Mouse (Mus musculus) heart, embryonic 10.5 days (tissue): ENCODE measurements around the gene Tmem30a. TPM values are rescaled to one million over a fixed set of nuclear protein-coding genes. Genes with fewer than 3 reads are reported as not detected.

ENCODE experiments used
- DNase-seq: peaks from one replicate; pipeline ENCODE4 v3.0.0-alpha.2; 2017; ENCODE audit warnings: low spot score
- H3K27ac ChIP-seq: fragments of 300-500 bp; sonication (generic); 2 replicates; pipeline ENCODE4 v1.5.1; 2016; ENCODE audit warnings: mild to moderate bottlenecking
- H3K27me3 ChIP-seq: fragments of 300-500 bp; sonication (generic); 2 replicates; pipeline ENCODE4 v1.6.1; 2016; ENCODE audit warnings: mild to moderate bottlenecking; ENCODE audit not compliant: poor library complexity, insufficient read depth, severe bottlenecking
- H3K36me3 ChIP-seq: fragments of 300-500 bp; sonication (generic); 2 replicates; pipeline ENCODE4 v1.6.1; 2016; ENCODE audit warnings: mild to moderate bottlenecking, moderate library complexity
- H3K4me1 ChIP-seq: fragments of 300-500 bp; sonication (generic); 2 replicates; pipeline ENCODE4 v1.6.1; 2016; ENCODE audit warnings: mild to moderate bottlenecking
- H3K4me3 ChIP-seq: fragments of 300-500 bp; sonication (generic); 2 replicates; pipeline ENCODE4 v1.5.1; 2016; ENCODE audit warnings: mild to moderate bottlenecking, moderate library complexity
- H3K9me3 ChIP-seq: fragments of 300-500 bp; sonication (generic); 2 replicates; pipeline ENCODE4 v1.6.1; 2016; ENCODE audit warnings: mild to moderate bottlenecking, moderate library complexity
- WGBS: fragments of 180-500 bp; shearing (Covaris S2); methylation state at CpG from one replicate; pipeline ENCODE4 v1.1.7; 2016; 5-methylcytosine and 5-hydroxymethylcytosine counted together
- polyA plus RNA-seq: library from polyadenylated mRNA; unstranded; fragments of >200 nt; fragmentation: Nextera tagmentation; extraction: Ambion mirVana; gene quantifications from 2 replicates; pipeline ENCODE4 v1.2.1, GENCODE M21; 2016

Gene Tmem30a
- polyA plus RNA-seq, 1 experiment from 2014 or later = 74.1 TPM

DNA sequence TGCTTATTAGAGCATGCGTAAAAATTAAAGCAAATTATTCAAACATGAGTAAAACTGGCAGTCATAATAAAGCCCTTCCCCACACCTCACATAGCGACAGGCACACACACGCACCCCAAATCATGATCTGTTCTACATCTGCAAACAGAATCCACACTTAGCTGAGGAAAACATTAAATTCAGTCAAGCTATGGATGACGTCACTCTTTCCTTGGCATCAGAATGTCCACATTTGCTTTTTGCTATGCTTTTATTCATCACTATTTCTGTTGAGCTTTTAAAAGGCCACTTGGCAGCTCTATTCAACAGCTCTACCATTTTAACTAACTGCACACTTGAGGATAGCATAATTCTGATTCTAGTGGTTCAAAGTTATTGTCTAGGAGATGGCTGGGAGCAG lies 21.3 kb upstream of the Tmem30a start:
- Histone ChIP-seq H3K27ac (no peak overlapping the region), H3K9me3 (no peaks in the 10 kb centered on the region), H3K4me3 (no peak overlapping the region), H3K36me3 (peaks cover 27% of the 10 kb centered on the region), H3K4me1 (no peaks in the 10 kb centered on the region), H3K27me3 (no peaks in the 10 kb centered on the region)
- WGBS = 90% methylated on average over 4 of the region's 4 CpGs
- no peak for DNase-seq

DNA sequence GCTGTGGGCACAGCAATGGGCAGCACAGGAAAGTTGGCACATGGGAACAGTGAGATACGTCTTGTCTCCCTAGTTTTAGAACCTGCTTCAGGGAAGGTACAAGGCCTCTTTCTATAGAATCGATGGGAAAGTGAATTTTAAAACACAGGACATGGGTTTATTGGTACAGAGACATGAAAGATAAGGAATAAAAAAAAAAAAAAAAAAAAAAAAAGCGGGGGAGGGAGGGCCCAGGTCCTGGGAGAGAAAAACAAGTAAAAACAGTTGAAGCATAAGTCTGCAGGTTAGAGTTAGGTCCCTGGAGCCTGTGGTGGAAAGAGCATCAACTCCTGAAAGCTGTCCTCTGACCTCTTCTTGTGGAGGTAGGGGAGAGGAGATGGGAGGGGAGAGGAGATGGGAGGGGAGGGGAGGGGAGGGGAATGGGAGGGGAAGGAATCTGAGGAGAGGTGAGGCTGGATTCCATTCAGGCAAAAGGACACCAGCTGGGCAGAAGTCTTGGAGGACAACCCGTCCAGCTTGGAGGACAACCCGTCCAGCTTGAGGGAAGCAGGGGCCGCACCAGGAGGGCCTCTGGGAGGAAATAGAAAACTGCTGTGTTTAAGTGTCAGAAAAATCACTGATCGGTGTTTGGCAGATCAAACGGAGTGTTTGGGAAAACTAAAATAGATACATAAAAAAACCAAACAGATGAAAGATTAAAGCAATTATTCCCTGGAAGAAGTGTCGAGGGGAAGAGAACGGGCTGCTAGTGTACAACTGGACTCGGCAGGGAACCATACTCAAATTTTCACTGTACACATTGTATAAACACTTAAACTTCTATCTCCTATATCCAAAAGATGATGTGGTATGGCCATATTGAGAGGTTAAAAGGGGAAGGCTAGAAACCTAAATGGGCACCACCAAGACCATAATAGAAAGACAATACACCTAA lies 17.9 kb upstream of the Tmem30a start:
- no peak overlapping the region for H3K27ac ChIP-seq
- H3K4me1 ChIP-seq = 0 out of 2 replicates have a peak, but pooled peaks cover 2% of the 10 kb centered on the region
- peaks cover 4% of the 10 kb centered on the region; the same call in 1 of the 2 replicates for H3K36me3 ChIP-seq
- H3K9me3 ChIP-seq = no peaks in the 10 kb centered on the region
- no peak overlapping the region for H3K4me3 ChIP-seq
- no peak for DNase-seq
- H3K27me3 ChIP-seq = no peaks in the 10 kb centered on the region
- WGBS = 81% methylated on average over 10 of the region's 11 CpGs

DNA sequence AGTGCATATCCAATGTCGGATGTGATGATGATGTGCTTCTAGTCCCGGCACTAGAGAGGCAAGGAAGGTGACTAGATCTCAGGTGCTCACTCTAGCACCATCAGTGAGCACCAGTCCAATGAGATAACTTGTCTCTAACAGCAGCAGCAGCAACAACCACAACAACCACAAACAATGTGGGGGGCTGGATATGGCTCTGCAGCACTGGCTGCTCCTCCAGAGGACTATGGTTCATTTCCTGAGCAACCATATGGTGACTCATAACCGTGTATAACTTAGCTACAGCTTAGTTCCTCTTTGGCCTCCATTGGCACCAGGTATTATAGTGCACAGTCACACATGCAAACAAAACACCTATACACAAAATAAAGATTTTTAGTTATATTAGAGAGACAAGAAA lies 17.2 kb upstream of the Tmem30a start:
- H3K27ac ChIP-seq = no peak overlapping the region
- no peak for DNase-seq
- no peak overlapping the region for H3K4me3 ChIP-seq
- H3K4me1 ChIP-seq = 0 out of 2 replicates have a peak, but pooled peaks cover 2% of the 10 kb centered on the region
- WGBS = 74% methylated on average over 3 of the region's 3 CpGs
- H3K27me3 ChIP-seq = no peaks in the 10 kb centered on the region
- H3K36me3 ChIP-seq = peaks cover under 1% of the 10 kb centered on the region; the same call in 1 of the 2 replicates
- H3K9me3 ChIP-seq = no peaks in the 10 kb centered on the region

DNA sequence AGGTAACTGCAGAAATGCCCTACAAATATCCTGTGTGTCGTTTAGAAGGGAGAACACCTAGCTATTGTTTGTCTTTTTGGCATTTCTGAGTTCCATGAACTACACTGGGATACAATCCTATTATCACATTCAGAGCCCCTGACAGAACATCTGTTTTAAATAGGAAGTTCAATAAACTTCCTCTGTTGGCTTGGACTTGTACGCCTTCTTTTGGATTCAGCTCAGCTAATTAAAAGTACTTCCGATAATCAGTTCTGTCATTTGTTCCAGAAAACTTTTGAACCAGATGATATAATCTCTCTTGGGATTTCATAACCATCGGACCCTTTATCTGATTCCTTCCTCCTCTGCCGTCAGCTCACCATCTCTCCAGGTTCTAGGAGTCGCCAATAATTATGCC lies 16.1 kb upstream of the Tmem30a start:
- no peak for DNase-seq
- no peak overlapping the region for H3K27ac ChIP-seq
- WGBS = 73% methylated on average over 6 of the region's 6 CpGs

DNA sequence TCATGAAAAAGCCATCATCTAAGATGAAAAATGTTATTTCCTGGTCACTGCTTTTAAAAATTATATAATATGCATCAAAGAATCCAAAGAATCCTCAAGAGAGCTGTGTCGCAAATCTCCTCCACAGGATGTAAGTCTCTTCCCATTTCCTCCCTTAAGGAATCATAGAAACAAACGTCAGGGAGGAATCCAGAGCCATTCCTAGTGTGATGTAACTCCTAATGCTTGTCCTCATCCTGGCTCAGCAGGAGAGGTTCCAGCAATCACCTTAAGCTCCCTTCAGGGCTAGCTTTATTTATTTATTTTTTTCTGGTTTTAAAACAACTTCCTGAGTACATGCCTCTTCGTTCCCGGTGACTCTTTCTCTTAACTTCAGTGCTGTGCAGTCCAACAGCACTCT lies 13.9 kb upstream of the Tmem30a start:
- 42% methylated on average over 4 of the region's 4 CpGs for WGBS
- H3K4me3 ChIP-seq = no peak overlapping the region
- no peak overlapping the region for H3K27ac ChIP-seq
- DNase-seq = no peak
- H3K9me3 ChIP-seq = no peaks in the 10 kb centered on the region
- H3K36me3 ChIP-seq = no peaks in the 10 kb centered on the region
- H3K27me3 ChIP-seq = no peaks in the 10 kb centered on the region
- H3K4me1 ChIP-seq = 0 out of 2 replicates have a peak, but pooled peaks cover 2% of the 10 kb centered on the region

More for the DNA sequence above, 16.1 kb upstream of the Tmem30a start:
- H3K4me1 ChIP-seq = 0 out of 2 replicates have a peak, but pooled peaks cover 2% of the 10 kb centered on the region
- no peaks in the 10 kb centered on the region for H3K9me3 ChIP-seq
- H3K4me3 ChIP-seq = no peak overlapping the region
- H3K36me3 ChIP-seq = no peaks in the 10 kb centered on the region
- H3K27me3 ChIP-seq = no peaks in the 10 kb centered on the region

DNA sequence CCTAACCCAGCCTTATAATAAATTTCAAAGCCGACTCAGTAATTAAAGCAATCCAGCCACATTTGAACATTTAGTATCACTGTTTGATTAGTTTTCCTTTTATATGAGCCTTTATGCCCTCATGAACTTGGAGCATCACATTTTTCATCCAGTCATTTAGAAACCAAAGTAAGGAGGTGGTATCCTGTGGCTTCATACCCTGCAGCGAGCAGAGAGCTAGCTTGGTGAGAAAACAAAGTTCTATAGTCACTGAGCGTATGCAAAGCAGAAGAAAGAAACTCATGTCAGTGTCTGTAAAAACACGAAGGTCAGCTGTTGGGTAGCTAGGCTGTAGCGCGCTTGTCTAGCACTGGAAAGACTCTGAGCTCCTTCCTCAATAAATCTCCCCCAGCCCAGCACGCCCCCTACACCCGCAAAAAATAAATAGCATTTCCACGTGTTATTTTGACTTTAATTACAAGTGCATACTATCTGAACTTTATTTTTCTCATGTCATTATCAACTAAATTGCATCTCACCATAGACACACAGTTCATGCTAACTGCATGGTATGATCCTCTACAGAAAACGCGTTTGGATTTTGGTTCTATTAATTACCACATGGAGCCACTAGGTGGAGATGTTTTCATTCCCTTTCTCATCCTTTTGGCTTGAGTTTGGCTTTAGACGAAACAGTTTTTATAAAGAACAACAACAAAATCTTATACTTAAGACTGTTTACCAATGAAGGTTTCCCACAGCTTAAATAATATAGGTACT lies 13.2 kb upstream of the Tmem30a start:
- DNase-seq = no peak
- Histone ChIP-seq H3K36me3 (no peaks in the 10 kb centered on the region), H3K27ac (no peak overlapping the region), H3K27me3 (no peaks in the 10 kb centered on the region), H3K4me1 (0 out of 2 replicates have a peak, but pooled peaks cover 2% of the 10 kb centered on the region), H3K4me3 (no peak overlapping the region), H3K9me3 (no peaks in the 10 kb centered on the region)
- WGBS = 51% methylated on average over 12 of the region's 12 CpGs

DNA sequence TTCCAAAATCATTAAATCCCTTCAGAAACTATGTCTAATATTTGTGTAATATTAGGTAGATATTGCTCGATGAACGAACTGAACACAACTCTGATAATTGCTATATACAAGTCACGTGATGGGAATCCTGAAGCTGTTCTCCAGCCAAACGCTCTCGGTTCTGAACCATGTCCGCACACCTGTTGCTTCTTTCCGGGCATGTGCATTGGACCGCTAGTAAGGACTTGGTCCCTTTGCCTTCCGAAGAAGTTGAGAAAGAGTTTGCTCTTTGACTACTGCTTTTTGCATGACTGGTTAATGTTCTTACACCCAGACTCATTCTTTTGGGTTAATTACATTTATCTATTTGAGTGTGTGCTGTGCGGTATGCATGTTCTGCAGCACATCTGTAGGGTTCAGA lies 12.1 kb upstream of the Tmem30a start:
- Histone ChIP-seq H3K36me3 (no peaks in the 10 kb centered on the region), H3K9me3 (no peaks in the 10 kb centered on the region), H3K27ac (no peak overlapping the region), H3K27me3 (no peaks in the 10 kb centered on the region), H3K4me1 (0 out of 2 replicates have a peak, but pooled peaks cover 2% of the 10 kb centered on the region), H3K4me3 (no peak overlapping the region)
- no peak for DNase-seq
- 85% methylated on average over 10 of the region's 10 CpGs for WGBS

DNA sequence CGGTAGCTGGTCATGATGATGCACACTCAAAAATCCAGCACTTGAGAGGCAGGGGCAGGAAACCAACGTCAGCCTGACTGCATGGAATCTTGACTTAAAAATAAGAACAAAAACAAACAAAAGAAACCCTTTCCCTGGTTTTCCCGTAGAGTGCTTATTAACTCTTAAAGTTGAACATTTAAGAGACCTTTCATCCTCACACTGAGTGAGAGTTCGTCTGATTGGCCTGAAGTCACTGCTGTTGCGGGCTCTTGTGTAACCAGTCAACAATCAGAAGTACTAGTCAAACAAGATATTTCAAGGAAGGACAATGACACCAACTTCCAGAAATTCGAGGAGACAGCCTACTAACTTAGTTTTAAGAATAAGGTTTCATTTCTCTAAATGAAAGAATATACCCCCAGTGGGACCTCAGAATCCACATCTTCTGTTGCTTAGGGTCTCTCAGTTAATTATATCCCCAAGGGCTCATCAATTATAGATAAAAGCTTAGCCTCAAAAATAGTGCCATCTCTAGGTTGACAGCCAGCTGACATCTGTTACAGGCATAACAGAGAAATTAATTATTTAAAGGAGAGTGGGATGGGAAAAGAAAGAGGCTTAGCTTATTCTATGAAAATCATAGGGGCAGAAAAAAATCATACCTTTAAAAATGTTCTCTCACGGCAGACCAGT lies 3.3 kb upstream of the Tmem30a start:
- DNase-seq = no peak
- H3K27ac ChIP-seq = no peak overlapping the region
- H3K4me1 ChIP-seq = peaks cover 9% of the 10 kb centered on the region
- no peak overlapping the region for H3K4me3 ChIP-seq
- H3K27me3 ChIP-seq = no peaks in the 10 kb centered on the region
- WGBS = 67% methylated on average over 7 of the region's 7 CpGs
- no peaks in the 10 kb centered on the region for H3K9me3 ChIP-seq
- no peaks in the 10 kb centered on the region for H3K36me3 ChIP-seq

DNA sequence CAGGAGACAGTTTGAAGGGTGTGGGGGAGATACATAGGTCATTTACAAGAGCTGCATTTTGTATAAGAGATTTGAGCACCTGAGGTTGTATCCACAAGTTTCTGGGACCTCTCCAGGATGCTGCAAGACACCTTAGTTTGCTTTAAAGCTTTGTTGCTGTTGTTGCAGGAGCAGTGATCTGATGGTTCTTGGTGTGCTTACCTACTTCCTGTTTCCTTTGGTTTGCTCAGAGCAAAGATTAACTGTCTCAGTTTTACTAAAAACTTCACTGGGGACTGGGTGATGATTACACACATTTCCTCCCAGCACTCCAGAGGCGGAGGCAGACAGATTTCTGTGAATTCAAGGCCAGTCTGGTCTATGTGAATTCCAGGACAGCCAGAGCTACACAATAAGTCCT lies 1.8 kb upstream of the Tmem30a start:
- Histone ChIP-seq H3K27ac (no peak overlapping the region), H3K36me3 (no peaks in the 10 kb centered on the region), H3K27me3 (no peaks in the 10 kb centered on the region), H3K9me3 (no peaks in the 10 kb centered on the region), H3K4me3 (no peak overlapping the region), H3K4me1 (peaks cover 11% of the 10 kb centered on the region)
- 58% methylated on average over 1 of the region's 1 CpGs for WGBS
- no peak for DNase-seq

DNA sequence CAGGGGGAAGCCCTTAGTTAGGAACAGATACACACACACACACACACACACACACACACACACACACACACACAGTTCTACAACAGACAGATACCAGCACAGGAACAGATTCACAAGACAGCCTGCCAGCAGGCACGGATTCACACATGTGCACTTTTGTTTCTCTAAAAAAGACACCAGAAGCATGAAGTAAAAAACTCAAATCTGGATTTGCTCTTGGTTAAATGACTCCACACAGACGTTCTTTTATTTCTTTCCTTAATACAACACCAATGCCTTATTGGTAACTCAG lies 7.6 kb downstream of the Tmem30a start:
- Histone ChIP-seq H3K27me3 (no peaks in the 10 kb centered on the region), H3K9me3 (no peaks in the 10 kb centered on the region), H3K4me1 (peaks cover 3% of the 10 kb centered on the region), H3K4me3 (no peak overlapping the region), H3K36me3 (no peaks in the 10 kb centered on the region), H3K27ac (no peak overlapping the region)
- no peak for DNase-seq
- WGBS = 86% methylated on average over 2 of the region's 2 CpGs

DNA sequence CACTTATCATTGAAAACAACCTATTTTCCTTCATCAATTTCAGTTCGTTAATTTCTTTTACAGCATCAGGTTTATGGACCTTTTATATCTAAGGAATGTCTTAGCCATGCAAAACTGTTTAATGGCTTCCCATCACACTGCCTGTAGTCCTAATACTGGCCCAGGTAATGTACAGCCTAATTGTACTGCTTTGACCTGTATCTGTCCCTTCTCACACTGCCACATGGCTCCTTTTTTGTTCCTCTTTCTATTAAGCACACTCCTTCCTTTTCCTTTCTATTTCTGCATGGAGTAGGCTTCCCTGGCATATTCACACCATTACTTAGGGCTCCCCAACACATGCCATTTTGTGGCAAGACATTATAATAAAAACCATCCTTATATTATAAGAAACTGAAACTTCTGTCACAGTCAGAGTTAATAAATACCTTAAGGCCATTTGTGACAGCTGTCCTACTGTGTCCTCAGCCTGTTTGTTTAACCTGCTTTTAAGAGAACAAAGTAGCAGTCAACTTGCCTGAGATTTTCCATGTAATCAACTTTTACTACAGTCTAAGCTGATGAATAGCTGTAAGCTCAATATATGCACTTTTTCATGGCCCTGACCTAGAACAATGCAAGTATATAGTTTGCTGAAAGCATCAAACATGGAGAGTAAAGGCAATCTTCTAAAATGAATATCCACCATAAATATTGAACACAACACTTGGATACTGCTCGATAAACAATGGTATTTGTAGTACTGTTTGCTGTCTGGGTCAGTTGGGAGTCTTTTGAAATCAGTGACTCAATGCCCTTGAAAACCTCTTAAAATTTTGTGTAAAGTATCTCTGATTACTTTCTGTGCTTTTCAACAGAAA lies 8.1 kb downstream of the Tmem30a start:
- Histone ChIP-seq H3K27me3 (no peaks in the 10 kb centered on the region), H3K9me3 (no peaks in the 10 kb centered on the region), H3K4me1 (peaks cover 1% of the 10 kb centered on the region), H3K27ac (no peak overlapping the region), H3K4me3 (no peak overlapping the region), H3K36me3 (no peaks in the 10 kb centered on the region)
- 91% methylated on average over 2 of the region's 2 CpGs for WGBS
- no peak for DNase-seq

DNA sequence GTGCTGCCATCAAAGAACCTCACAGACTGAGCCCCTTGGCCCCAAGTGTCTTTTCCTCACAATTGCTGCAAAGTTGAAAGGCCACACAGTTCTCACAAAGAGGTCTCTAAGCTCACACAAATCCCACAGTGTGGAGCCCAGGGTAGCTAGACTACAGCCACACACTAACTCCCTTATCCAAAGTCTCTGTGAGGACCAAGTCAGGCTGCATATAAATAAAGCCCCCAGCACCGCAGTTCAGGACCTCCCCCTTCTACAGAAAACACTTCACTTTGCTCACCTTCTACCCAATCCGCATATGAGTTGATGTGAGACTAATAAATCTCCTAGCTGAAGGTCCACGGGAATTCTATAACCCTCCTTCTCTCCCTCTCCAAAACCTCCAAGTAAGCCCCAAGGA lies 8.9 kb downstream of the Tmem30a start:
- Histone ChIP-seq H3K27ac (no peak overlapping the region), H3K27me3 (no peaks in the 10 kb centered on the region), H3K9me3 (no peaks in the 10 kb centered on the region), H3K4me1 (no peaks in the 10 kb centered on the region; the same call in none of the 2 replicates), H3K4me3 (no peak overlapping the region), H3K36me3 (no peaks in the 10 kb centered on the region)
- 72% methylated on average over 3 of the region's 3 CpGs for WGBS
- no peak for DNase-seq
